Mouse (Mus musculus): ENCODE data around the gene Acadm. TPM values are rescaled to one million over a fixed set of nuclear protein-coding genes. Genes with fewer than 3 reads are reported as not detected.
A peak's percentile ranks its signal among the peaks of the same experiment; 100 is the strongest.

Gene Acadm
- total RNA-seq (2021), result 1,143 and 1,198 TPM in 2 replicates
- long read RNA-seq, experiment 1, transcript Acadm-201 (12 exons, 2,047 nt), result major isoform, 1,136 of 1,469 reads
- long read RNA-seq, experiment 1, transcript Acadm-203 (2 exons, 437 nt), result minor isoform, 8 of 1,469 reads
- long read RNA-seq, experiment 1, partial matches to known transcripts, result 283 of 1,469 reads
- long read RNA-seq, experiment 1, other reads (novel, unspliced or antisense), result 42 of 1,469 reads
- long read RNA-seq, experiment 2, transcript Acadm-201 (12 exons, 2,047 nt), result major isoform, 950 of 1,358 reads
- long read RNA-seq, experiment 2, transcript Acadm-203 (2 exons, 437 nt), result minor isoform, 12 of 1,358 reads
- long read RNA-seq, experiment 2, partial matches to known transcripts, result 355 of 1,358 reads
- long read RNA-seq, experiment 2, other reads (novel, unspliced or antisense), result 41 of 1,358 reads

DNA sequence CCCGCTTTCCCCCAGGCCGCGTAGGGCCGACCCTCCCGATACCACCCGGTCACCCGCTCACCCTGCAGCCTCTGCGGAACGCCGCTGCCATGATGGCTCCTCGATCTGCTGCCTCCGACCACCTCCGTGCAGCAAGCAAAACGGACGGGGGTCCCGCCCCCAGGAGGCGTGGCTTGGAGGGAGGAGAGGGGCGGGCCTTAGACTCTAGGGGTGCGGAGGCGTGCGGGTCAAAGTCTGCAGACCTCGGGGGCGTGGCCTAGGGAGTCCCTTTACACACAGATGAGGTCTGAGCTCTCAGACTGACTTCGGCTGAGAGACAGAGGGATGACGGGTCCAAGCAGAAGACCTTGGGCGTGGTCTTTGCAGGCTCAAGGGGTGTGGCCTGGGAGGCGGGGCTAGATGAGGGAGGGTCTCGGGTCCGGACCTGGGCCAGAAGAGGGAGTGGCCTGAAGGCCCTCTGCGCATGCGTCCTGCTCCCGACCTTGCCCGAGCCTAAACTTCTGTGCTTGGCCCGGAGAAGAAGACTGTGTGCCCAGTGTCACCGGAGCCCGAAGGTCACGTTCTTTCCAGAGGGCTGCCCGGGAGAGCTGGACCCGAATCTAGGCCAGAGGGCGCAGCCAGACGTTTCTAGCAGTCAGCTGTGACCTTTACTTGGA lies at the start of gene Acadm:
Gene Acadm, minus strand, starts transcription at position 298 of the 656 bp plus-strand sequence.
- DNase-seq, result peak; percentile 100

GRCm38 (mm10) chr3:153984428-153985340 lies 40.3 kb upstream of the Acadm start:
- DNase-seq, result no peak

- DNase-seq, result no peak
Measured at GRCm38 (mm10) chr3:153980611-153981010, 36.2 kb upstream of the Acadm start.

- DNase-seq, result no peak
Measured at GRCm38 (mm10) chr3:153975791-153976190, 31.4 kb upstream of the Acadm start.

DNA sequence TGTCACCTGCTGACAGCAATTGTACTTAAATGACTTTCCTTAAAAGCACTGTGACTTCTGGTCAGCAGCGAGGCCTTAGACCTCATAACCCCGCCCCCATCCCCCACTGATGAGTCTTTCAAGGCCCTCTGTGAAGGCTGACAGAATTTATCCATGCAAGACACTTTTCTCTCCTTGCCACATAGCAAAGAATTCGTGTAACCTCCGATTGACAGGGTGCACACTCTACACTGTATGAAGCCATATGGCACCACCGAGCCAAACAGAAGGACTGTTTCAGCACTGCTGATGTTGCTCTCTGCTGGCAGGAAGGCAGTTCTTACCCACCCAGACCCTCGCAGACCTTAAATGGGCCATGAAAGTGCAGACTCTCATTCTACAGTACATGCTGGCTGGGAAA lies 30.6 kb upstream of the Acadm start:
- DNase-seq, result peak; percentile 45

GRCm38 (mm10) chr3:153973949-153974760 lies 29.7 kb upstream of the Acadm start:
- no peak for DNase-seq

GRCm38 (mm10) chr3:153973171-153973948 lies 28.9 kb upstream of the Acadm start, which contains the start of gene Slc44a5:
Gene Slc44a5 (plus strand): TSS chr3:153973436.
- DNase-seq, result peak; percentile 29

DNA sequence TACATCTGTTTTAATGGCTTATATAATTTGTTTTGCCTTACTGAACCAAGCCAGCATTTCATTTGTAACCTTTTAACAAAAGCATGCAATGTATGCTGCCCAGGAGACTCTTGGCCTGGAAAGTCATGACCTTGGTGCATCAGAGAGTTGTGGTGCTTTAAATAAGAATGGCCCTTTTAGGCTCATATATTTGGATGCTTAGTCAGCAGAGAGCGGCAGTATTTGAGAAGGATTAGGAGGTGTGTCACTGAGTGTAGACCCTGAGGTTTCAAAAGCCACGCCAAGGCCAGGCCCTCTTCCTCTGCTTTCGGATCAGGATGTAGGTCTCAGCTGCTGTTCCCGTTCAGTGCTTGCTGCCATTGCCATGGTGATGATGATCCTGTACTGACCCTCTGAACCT lies 25.0 kb upstream of the Acadm start:
- no peak for DNase-seq

DNA sequence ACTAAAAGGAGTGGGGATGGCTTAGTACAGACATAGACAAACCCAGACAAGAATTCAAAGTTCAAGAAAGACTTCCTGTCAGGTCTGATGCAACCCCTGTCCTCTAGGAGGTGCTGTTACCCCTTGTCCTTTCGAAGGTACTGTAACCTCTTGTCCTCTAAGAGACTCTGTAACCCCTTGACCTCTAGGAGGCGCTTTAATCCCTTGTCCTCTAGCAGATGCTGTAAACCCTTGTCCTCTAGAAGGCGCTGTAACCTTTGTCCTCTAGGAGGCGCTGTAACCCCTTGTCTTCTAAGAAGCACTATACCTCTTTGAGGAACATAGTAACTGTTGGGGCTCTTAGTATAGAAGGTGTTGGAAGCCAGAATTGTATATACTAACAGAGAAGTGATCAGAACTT lies 24.1 kb upstream of the Acadm start:
- peak; percentile 51 for DNase-seq

- DNase-seq, result no peak
Measured at GRCm38 (mm10) chr3:153967447-153967846, 23.0 kb upstream of the Acadm start.

DNA sequence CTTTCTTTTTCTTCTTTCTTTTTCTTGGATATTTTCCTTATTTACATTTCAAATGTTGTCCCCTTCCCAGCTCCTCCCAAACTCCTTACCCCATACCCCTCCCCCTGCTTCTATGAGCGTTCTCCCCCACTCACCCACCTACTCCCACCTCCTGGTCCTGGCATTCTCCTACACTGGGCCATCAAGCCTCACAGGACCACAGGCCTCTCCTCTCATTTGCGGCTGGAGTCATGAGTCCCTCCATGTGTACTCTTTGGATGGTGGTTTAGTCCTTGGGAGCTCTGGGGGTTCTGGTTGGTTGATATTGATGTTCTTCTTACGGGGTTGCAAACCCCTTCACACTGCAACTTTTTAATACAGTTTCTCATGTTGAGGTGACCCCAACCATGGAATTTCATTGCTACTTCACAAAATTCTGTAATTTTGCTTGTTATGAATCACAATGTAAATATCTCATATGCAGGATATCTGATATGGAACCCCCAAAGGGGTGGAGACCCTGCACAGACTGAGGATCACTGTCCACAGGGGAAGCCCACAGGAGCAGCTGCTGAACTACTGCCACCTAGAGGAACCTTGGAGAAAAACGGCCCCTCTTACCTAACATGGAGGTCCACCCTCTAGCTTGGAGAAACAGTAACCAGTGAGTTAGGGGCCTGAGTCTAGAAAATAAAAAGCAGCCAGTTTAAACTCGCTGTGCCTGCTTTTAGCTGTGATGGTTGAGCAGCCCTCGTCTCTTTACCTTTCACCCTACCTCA lies 17.4 kb upstream of the Acadm start:
- peak; percentile 28 for DNase-seq

- no peak for DNase-seq
Measured at GRCm38 (mm10) chr3:153960884-153961283, 16.5 kb upstream of the Acadm start.

GRCm38 (mm10) chr3:153959731-153960207 lies 15.3 kb upstream of the Acadm start:
- no peak for DNase-seq

GRCm38 (mm10) chr3:153959035-153959730 lies 14.8 kb upstream of the Acadm start:
- peak; percentile 42 for DNase-seq

DNA sequence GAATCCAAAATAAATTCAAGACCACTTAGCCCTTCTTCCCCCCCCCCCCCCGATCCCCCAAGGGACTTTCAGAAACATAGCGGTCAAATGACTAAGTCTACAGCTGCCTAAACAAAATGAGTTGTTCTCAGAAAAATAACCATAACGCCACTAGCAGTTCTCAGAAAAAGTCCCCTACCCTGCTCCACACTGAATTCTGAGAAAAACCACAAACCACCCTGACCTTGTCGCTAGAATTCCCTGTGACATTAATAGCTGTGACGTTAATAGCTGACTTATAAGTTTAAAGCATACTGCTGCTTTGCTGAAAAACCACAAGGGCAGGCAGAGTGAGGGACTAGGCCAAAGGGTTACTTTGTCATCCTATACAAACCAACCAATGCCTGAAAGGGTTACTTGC lies 13.5 kb upstream of the Acadm start:
- no peak for DNase-seq

GRCm38 (mm10) chr3:153948176-153948575 lies 3.7 kb upstream of the Acadm start:
- DNase-seq, result no peak

DNA sequence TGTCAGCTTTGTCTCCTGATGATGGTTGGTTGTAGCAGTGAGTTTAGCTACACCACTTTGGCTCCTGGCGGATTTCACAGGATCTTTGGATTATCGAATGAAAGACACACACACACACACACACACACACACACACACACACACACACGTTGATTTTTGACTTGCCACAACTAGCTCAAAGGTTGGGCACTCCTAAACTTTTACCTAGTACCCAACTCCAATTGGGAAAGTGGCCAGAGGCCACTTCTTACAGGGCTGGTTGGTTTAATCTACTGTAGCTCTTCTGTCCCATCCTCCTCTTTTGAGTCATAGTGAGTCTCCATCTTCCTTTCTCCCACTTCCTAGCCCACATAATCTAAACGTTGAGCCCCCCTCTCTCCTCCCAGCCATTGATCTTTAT lies 2.8 kb upstream of the Acadm start:
- no peak for DNase-seq

DNA sequence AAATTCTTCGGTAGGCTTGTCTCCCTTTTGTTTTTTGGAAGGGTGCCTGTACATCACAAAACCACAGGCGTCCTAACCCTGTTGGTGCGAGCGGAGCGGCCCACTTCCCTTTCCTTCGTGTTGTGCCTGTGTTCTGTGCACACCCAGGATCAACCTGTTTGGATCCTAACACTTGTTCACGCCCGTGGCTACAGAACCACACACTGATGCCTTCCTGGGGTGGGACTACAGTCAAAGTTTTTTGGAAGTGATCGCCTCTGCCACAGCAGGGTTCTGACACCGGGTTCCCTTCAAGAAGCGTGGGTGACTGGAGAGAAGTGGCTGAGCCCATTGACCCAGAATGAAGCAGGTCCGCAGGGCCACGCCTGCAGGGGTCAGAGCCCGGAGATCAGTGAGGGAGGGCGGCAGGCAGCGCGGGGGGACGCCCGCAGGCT lies 514 bp downstream of the Acadm start:
- DNase-seq, result no peak

- no peak for DNase-seq
Measured at GRCm38 (mm10) chr3:153943003-153943640, 1.3 kb downstream of the Acadm start.

Measured in adrenal gland, postnatal 14 days (tissue).